Mouse (Mus musculus) spleen, adult 12 weeks (tissue): ENCODE results near the gene Olfr1313.
"Not testable (repeated sequence)": the region's sequence is repeated elsewhere in the genome, so short reads cannot be mapped to it uniquely, and the experiment has no call there.

ENCODE experiments used
- DNase-seq: peaks from one replicate; pipeline ENCODE4 v3.0.0; 2022; ENCODE audit warnings: low spot score

Olfr1313 gene

GRCm38 (mm10) chr2:112077743-112078142 lies at the start of gene Olfr1313:
Gene Olfr1313, minus strand, starts transcription at chr2:112077843.
- DNase-seq, result no peak

GRCm38 (mm10) chr2:112115340-112115739 lies 37.7 kb upstream of the Olfr1313 start, which contains the start of gene Olfr1315-ps1:
Gene Olfr1315-ps1, minus strand, starts transcription at chr2:112115440.
- no peak for DNase-seq

GRCm38 (mm10) chr2:112096681-112097080 lies 19.0 kb upstream of the Olfr1313 start, which contains the start of gene Olfr1314:
Gene Olfr1314, minus strand, starts transcription at chr2:112096781.
- no peak for DNase-seq

GRCm38 (mm10) chr2:112050138-112050537 lies 27.5 kb downstream of the Olfr1313 start, which contains the start of gene Olfr1312:
Gene Olfr1312, minus strand, starts transcription at chr2:112050238.
- no peak for DNase-seq

GRCm38 (mm10) chr2:112026971-112027370 lies 50.7 kb downstream of the Olfr1313 start:
- not testable (repeated sequence) for DNase-seq

GRCm38 (mm10) chr2:112024312-112024711 lies 53.3 kb downstream of the Olfr1313 start, which contains the start of gene Olfr1311:
Gene Olfr1311, minus strand, starts transcription at chr2:112024412.
- no peak for DNase-seq
